Mouse (Mus musculus): ENCODE measurements around the gene Bmi1.

DNA sequence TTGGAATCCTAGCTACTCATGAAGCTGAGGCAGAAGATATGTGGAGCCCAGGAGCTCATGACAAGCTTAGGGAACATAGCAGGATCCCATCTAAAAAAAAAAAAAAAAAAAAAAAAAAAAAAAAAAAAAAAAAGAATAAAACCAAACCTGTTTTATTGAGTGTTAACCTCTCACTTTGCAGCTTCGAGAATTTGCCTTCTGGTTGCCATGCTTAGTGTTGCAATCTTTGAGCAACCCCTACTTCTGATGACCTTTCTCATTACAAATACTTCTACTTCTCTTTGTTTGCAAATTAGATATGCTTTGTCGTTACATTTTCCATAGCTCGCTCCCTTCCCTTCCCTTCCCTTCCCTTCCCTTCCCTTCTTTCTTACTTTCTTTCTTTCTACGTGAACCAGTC lies 28.3 kb upstream of the Bmi1 start:
- TF ChIP-seq ZNF384 (IDR thresholded peaks at IDR 0.05; ENCODE audit: low read depth, low read length) (0 out of 2 replicates have a peak, but pooled peaks have one; percentile 55), HCFC1 (IDR thresholded peaks at IDR 0.05; ENCODE audit: borderline replicate concordance, insufficient read depth, low read length) (no peak), ZC3H11A (IDR thresholded peaks at IDR 0.05; ENCODE audit: borderline replicate concordance, low read depth, low read length) (no peak)

Data from ES-E14 (cell line).